Comparison of ENCODE assay signal across 8 mouse cellular contexts in genomic region chr7:143005344-143006096, GRCm38 (mm10). TPM values are rescaled to one million over a fixed set of nuclear protein-coding genes. Genes with fewer than 3 reads are reported as not detected.
DNase-seq lines count a peak whose midpoint lies in the region; ATAC-seq and TF ChIP-seq lines count a peak whose summit lies in the region.

No protein-coding gene starts in this region.

- peaks cover 37% of the 10 kb centered on the region for H3K4me1 ChIP-seq in hindbrain, embryonic 10.5 days (replicated peaks)
- no peaks in the 10 kb centered on the region; the same call in 1 of the 2 replicates for H3K4me1 ChIP-seq in hindbrain, embryonic 11.5 days (replicated peaks; ENCODE audit: control insufficient read depth, insufficient read depth, low read length)
- peaks cover 13% of the 10 kb centered on the region for H3K4me1 ChIP-seq in bone marrow, adult 2 months (ENCODE audit: control insufficient read depth, insufficient read depth, low read length)
- H3K4me1 ChIP-seq in liver, embryonic 11.5 days (replicated peaks; ENCODE audit: control insufficient read depth, insufficient read depth, low read length): peaks cover 44% of the 10 kb centered on the region
- H3K4me1 ChIP-seq in stomach, embryonic 15.5 days: peaks cover 34% of the 10 kb centered on the region

- H3K36me3 ChIP-seq in hindbrain, embryonic 10.5 days: no peaks in the 10 kb centered on the region
- H3K36me3 ChIP-seq in hindbrain, embryonic 11.5 days (ENCODE audit: control insufficient read depth, insufficient read depth, low read length): no peaks in the 10 kb centered on the region
- no peaks in the 10 kb centered on the region for H3K36me3 ChIP-seq in liver, embryonic 11.5 days (ENCODE audit: control insufficient read depth, insufficient read depth, low read length)
- H3K36me3 ChIP-seq in stomach, embryonic 15.5 days: no peaks in the 10 kb centered on the region

- no peak for ATAC-seq in hindbrain, embryonic 11.5 days (ENCODE audit: low FRiP score)
- ATAC-seq in liver, embryonic 11.5 days (replicated peaks; ENCODE audit: low FRiP score): peak; percentile 77
- peak; percentile 63 for ATAC-seq in stomach, embryonic 15.5 days (ENCODE audit: insufficient read depth, low FRiP score, low read depth)
- ATAC-seq in cerebellum, adult (ENCODE audit: insufficient number of reproducible peaks, low FRiP score, low TSS enrichment): no peak

- intact Hi-C loops in left cerebral cortex, postnatal 36 days (cut with DNase I): loop anchor here (5.0 to 10.0 kb wide), 3 partner anchors 47 to 459 kb away; partner anchors contain the start of genes Cd81 and Cdkn1c
- intact Hi-C loops in left cerebral cortex, adult 2 months (cut with DNase I): loop anchor here (5.0 to 10.0 kb wide), 2 partner anchors 132 to 459 kb away; partner anchors contain the start of gene Cdkn1c

- peak overlapping the region; percentile 23; the same call in 1 of the 2 replicates for H3K4me3 ChIP-seq in hindbrain, embryonic 10.5 days
- no peak overlapping the region for H3K4me3 ChIP-seq in hindbrain, embryonic 11.5 days (ENCODE audit: low read depth, low read length)
- H3K4me3 ChIP-seq in bone marrow, adult 2 months (replicated peaks; ENCODE audit: control insufficient read depth, low read depth, low read length): peak overlapping the region; percentile 61
- peak overlapping the region; percentile 60 for H3K4me3 ChIP-seq in liver, embryonic 11.5 days (ENCODE audit: low read depth, low read length)
- peak overlapping the region; percentile 8; the same call in 1 of the 2 replicates for H3K4me3 ChIP-seq in stomach, embryonic 15.5 days (replicated peaks)
- no peak overlapping the region for H3K4me3 ChIP-seq in left cerebral cortex, adult 2 months

- WGBS in hindbrain, embryonic 10.5 days: 87% methylated on average over 6 of the region's 6 CpGs
- WGBS in hindbrain, embryonic 11.5 days: 85% methylated on average over 6 of the region's 6 CpGs
- 3% methylated on average over 6 of the region's 6 CpGs for WGBS in bone marrow, adult 2 months
- WGBS in liver, embryonic 11.5 days: 36% methylated on average over 6 of the region's 6 CpGs
- WGBS in stomach, embryonic 15.5 days: 80% methylated on average over 6 of the region's 6 CpGs

- TF ChIP-seq POLR2A in bone marrow, adult 2 months (IDR thresholded peaks at IDR 0.05; ENCODE audit: borderline replicate concordance, control insufficient read depth, low read depth, low read length): 0 out of 2 replicates have a peak, but pooled peaks have one; percentile 49

- H3K27ac ChIP-seq in hindbrain, embryonic 10.5 days: peak overlapping the region; percentile 79
- no peak overlapping the region for H3K27ac ChIP-seq in hindbrain, embryonic 11.5 days (ENCODE audit: low read depth, low read length)
- peak overlapping the region; percentile 91 for H3K27ac ChIP-seq in bone marrow, adult 2 months (ENCODE audit: control insufficient read depth, insufficient read depth, low read depth, low read length, poor library complexity)
- H3K27ac ChIP-seq in liver, embryonic 11.5 days (ENCODE audit: low read depth, low read length): peak overlapping the region; percentile 100
- peak overlapping the region; percentile 40 for H3K27ac ChIP-seq in stomach, embryonic 15.5 days
- no peak overlapping the region for H3K27ac ChIP-seq in left cerebral cortex, adult 2 months

- TF ChIP-seq CTCF in bone marrow, adult 2 months (IDR thresholded peaks at IDR 0.05; ENCODE audit: control insufficient read depth, insufficient read depth, low read length): no peak
- no peak for TF ChIP-seq CTCF in left cerebral cortex, adult 2 months (IDR thresholded peaks at IDR 0.05)

- no peaks in the 10 kb centered on the region for H3K9me3 ChIP-seq in hindbrain, embryonic 10.5 days
- no peaks in the 10 kb centered on the region for H3K9me3 ChIP-seq in hindbrain, embryonic 11.5 days (ENCODE audit: control insufficient read depth, low read length)
- no peaks in the 10 kb centered on the region for H3K9me3 ChIP-seq in liver, embryonic 11.5 days (ENCODE audit: control insufficient read depth, low read length)
- no peaks in the 10 kb centered on the region for H3K9me3 ChIP-seq in stomach, embryonic 15.5 days

- H3K27me3 ChIP-seq in hindbrain, embryonic 10.5 days (ENCODE audit: insufficient read depth, poor library complexity, severe bottlenecking): no peaks in the 10 kb centered on the region
- no peaks in the 10 kb centered on the region for H3K27me3 ChIP-seq in hindbrain, embryonic 11.5 days (ENCODE audit: control insufficient read depth, insufficient read depth, low read length)
- H3K27me3 ChIP-seq in liver, embryonic 11.5 days (replicated peaks; ENCODE audit: control insufficient read depth, insufficient read depth, low read length): no peaks in the 10 kb centered on the region
- no peaks in the 10 kb centered on the region for H3K27me3 ChIP-seq in stomach, embryonic 15.5 days (replicated peaks)

- no peak overlapping the region for H3K4me2 ChIP-seq in hindbrain, embryonic 11.5 days (replicated peaks; ENCODE audit: low read depth, low read length)
- H3K4me2 ChIP-seq in liver, embryonic 11.5 days: peak overlapping the region; percentile 90
- H3K4me2 ChIP-seq in stomach, embryonic 15.5 days: 0 out of 2 replicates have a peak overlapping the region, but pooled peaks have one; percentile 19

- no peak overlapping the region for H3K9ac ChIP-seq in hindbrain, embryonic 11.5 days (ENCODE audit: low read depth, low read length)
- H3K9ac ChIP-seq in liver, embryonic 11.5 days (ENCODE audit: low read depth, low read length): peak overlapping the region; percentile 87
- no peak overlapping the region for H3K9ac ChIP-seq in stomach, embryonic 15.5 days

- DNase-seq in hindbrain, embryonic 10.5 days (ENCODE audit: low spot score): no peak
- no peak for DNase-seq in hindbrain, embryonic 11.5 days (ENCODE audit: low spot score)
- peak; percentile 68 for DNase-seq in liver, embryonic 11.5 days (ENCODE audit: low spot score)
- no peak for DNase-seq in left cerebral cortex, postnatal 36 days (ENCODE audit: low spot score in 2 of 2)
- DNase-seq in left cerebral cortex, adult 2 months (ENCODE audit: extremely low spot score in 1 of 2, low spot score in 2 of 2): no peak

RNA-seq across cellular contexts. Expression of gene Tspan32, which starts 0.7 kb away (rescaled TPM):
- polyA plus RNA-seq in hindbrain, embryonic 10.5 days (2016; fragmentation: Nextera tagmentation; extraction: Ambion mirVana): 5.2 and 6.1 TPM in 2 replicates
- 5.8 and 8.3 TPM in 2 replicates for polyA plus RNA-seq in hindbrain, embryonic 11.5 days (2014; fragmentation: Nextera tagmentation; extraction: Ambion mirVana)
- 98.0 and 152 TPM in 2 replicates for polyA plus RNA-seq in bone marrow, adult 2 months (2011; ENCODE audit: insufficient read depth, insufficient read length, low replicate concordance, missing spikeins)
- 115 and 118 TPM in 2 replicates for polyA plus RNA-seq in liver, embryonic 11.5 days (2014; fragmentation: Nextera tagmentation; extraction: Ambion mirVana)
- polyA plus RNA-seq in stomach, embryonic 15.5 days (2015; fragmentation: Nextera tagmentation; extraction: Ambion mirVana): 3.6 and 7.3 TPM in 2 replicates
- total RNA-seq in left cerebral cortex, postnatal 36 days (2021): under 1 TPM; 0.20 to 0.39 TPM
- total RNA-seq in left cerebral cortex, adult 2 months (2021): under 1 TPM in 1 of 2 experiments, not detected in 1; 0.07 TPM

RNA-seq across cellular contexts. Expression of gene Ascl2, which starts 36.5 kb away (rescaled TPM):
- 0.46 and 0.78 TPM in 2 replicates for polyA plus RNA-seq in hindbrain, embryonic 10.5 days (2016; fragmentation: Nextera tagmentation; extraction: Ambion mirVana)
- polyA plus RNA-seq in hindbrain, embryonic 11.5 days (2014; fragmentation: Nextera tagmentation; extraction: Ambion mirVana): 0.27 and 0.34 TPM in 2 replicates
- polyA plus RNA-seq in bone marrow, adult 2 months (2011; ENCODE audit: insufficient read depth, insufficient read length, low replicate concordance, missing spikeins): 0.61 TPM in 1 of 2 replicates, not detected in the other
- 1.5 and 1.8 TPM in 2 replicates for polyA plus RNA-seq in liver, embryonic 11.5 days (2014; fragmentation: Nextera tagmentation; extraction: Ambion mirVana)
- 5.5 and 6.1 TPM in 2 replicates for polyA plus RNA-seq in stomach, embryonic 15.5 days (2015; fragmentation: Nextera tagmentation; extraction: Ambion mirVana)
- under 1 TPM in 1 of 2 experiments, not detected in 1; 0.39 TPM for total RNA-seq in left cerebral cortex, postnatal 36 days (2021)
- under 1 TPM; 0.42 to 0.57 TPM for total RNA-seq in left cerebral cortex, adult 2 months (2021)

RNA-seq across cellular contexts. Expression of gene Cd81, which starts 47.0 kb away (rescaled TPM):
- 238 and 265 TPM in 2 replicates for polyA plus RNA-seq in hindbrain, embryonic 10.5 days (2016; fragmentation: Nextera tagmentation; extraction: Ambion mirVana)
- 263 and 264 TPM in 2 replicates for polyA plus RNA-seq in hindbrain, embryonic 11.5 days (2014; fragmentation: Nextera tagmentation; extraction: Ambion mirVana)
- polyA plus RNA-seq in bone marrow, adult 2 months (2011; ENCODE audit: insufficient read depth, insufficient read length, low replicate concordance, missing spikeins): 51.9 and 92.5 TPM in 2 replicates
- polyA plus RNA-seq in liver, embryonic 11.5 days (2014; fragmentation: Nextera tagmentation; extraction: Ambion mirVana): 273 and 276 TPM in 2 replicates
- 551 and 575 TPM in 2 replicates for polyA plus RNA-seq in stomach, embryonic 15.5 days (2015; fragmentation: Nextera tagmentation; extraction: Ambion mirVana)
- total RNA-seq in left cerebral cortex, postnatal 36 days (2021): 100 to 1,000 TPM; 385 to 445 TPM
- 100 to 1,000 TPM; 380 to 388 TPM for total RNA-seq in left cerebral cortex, adult 2 months (2021)

Comparison
In these comparisons a context has a peak if more than half of its experiments do, and no peak if none do; other contexts are left out.
1. H3K27ac ChIP-seq: peak in hindbrain, embryonic 10.5 days (single experiment), bone marrow, adult 2 months (single experiment), liver, embryonic 11.5 days (single experiment) and stomach, embryonic 15.5 days (single experiment); none in hindbrain, embryonic 11.5 days (single experiment) and left cerebral cortex, adult 2 months (single experiment).
2. H3K4me3 ChIP-seq: peak in hindbrain, embryonic 10.5 days (single experiment), bone marrow, adult 2 months (single experiment), liver, embryonic 11.5 days (single experiment) and stomach, embryonic 15.5 days (single experiment); none in hindbrain, embryonic 11.5 days (single experiment) and left cerebral cortex, adult 2 months (single experiment).
3. ATAC-seq: peak in liver, embryonic 11.5 days (single experiment) and stomach, embryonic 15.5 days (single experiment); none in hindbrain, embryonic 11.5 days (single experiment) and cerebellum, adult (single experiment).
4. RNA of gene Tspan32, which starts 0.7 kb away (polyA plus RNA-seq): 98.0 to 152 TPM in bone marrow, adult 2 months and 115 to 118 TPM in liver, embryonic 11.5 days; 5.8 to 8.3 TPM in hindbrain, embryonic 11.5 days, 3.6 to 7.3 TPM in stomach, embryonic 15.5 days and 5.2 to 6.1 TPM in hindbrain, embryonic 10.5 days; every median in the first group is over 10 times any median in the second.